Mouse (Mus musculus): ENCODE measurements around the gene Ugt2b34. TPM values are rescaled to one million over a fixed set of nuclear protein-coding genes. Genes with fewer than 3 reads are reported as not detected.

Gene Ugt2b34
- polyA plus RNA-seq, 1 experiment = 46.3 TPM

Other genes starting within 250 kb of the Ugt2b34 start
- not detected in 2 replicates for gene Tmprss11b, start 230.6 kb downstream of the Ugt2b34 start, polyA plus RNA-seq (2012; rRNA removed)
- gene Tmprss11e, start 161.1 kb downstream of the Ugt2b34 start, polyA plus RNA-seq (2012; rRNA removed) = not detected in 2 replicates
- 10.9 and 12.9 TPM in 2 replicates for gene Ythdc1, start 102.7 kb downstream of the Ugt2b34 start, polyA plus RNA-seq (2012; rRNA removed)
- not detected in 2 replicates for gene Ugt2b1, start 19.6 kb upstream of the Ugt2b34 start, polyA plus RNA-seq (2012; rRNA removed)
- gene Ugt2b35, start 93.9 kb upstream of the Ugt2b34 start, polyA plus RNA-seq (2012; rRNA removed) = 2.9 and 4.3 TPM in 2 replicates
- 3.5 and 5.2 TPM in 2 replicates for gene Ugt2b36, start 185.6 kb upstream of the Ugt2b34 start, polyA plus RNA-seq (2012; rRNA removed)
- gene Ugt2b5, start 233.4 kb upstream of the Ugt2b34 start, polyA plus RNA-seq (2012; rRNA removed) = 3.3 and 6.9 TPM in 2 replicates

All from large intestine, adult 2 months (tissue).